Mouse (Mus musculus) kidney, postnatal 25 days (tissue): ENCODE data around the gene Med15.
A peak's percentile ranks its signal among the peaks of the same experiment; 100 is the strongest.
"Not testable (repeated sequence)": the region's sequence is repeated elsewhere in the genome, so short reads cannot be mapped to it uniquely, and the experiment has no call there.

Experiments
- DNase-seq, 2 experiments: peaks; one replicate each; pipeline ENCODE4 v3.0.0; 2021; ENCODE audit warnings: mixed read lengths in 2 of 2

Gene Med15

GRCm38 (mm10) chr16:17732841-17733340 lies at the start of gene Med15:
Gene Med15, minus strand, starts transcription at chr16:17732891.
- DNase-seq, result no peak

GRCm38 (mm10) chr16:17779692-17780091 lies 47.0 kb upstream of the Med15 start:
- DNase-seq, result no peak

GRCm38 (mm10) chr16:17778223-17778622 lies 45.5 kb upstream of the Med15 start:
- no peak for DNase-seq

DNA sequence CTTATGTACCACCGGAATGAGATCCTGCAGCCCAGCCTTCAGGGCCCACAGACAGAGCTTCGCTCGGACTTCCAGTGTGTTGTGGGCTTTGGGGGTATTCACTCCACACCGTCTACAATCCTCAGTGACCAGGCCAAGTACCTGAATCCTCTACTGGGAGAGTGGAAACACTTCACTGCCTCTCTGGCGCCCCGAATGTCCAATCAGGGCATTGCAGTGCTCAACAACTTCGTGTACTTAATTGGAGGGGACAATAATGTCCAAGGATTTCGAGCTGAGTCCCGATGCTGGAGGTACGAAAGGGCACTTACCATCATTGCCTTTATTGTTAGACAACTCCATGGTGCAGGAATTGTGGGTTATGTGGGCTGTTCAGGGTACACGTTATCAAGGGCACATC lies 44.1 kb upstream of the Med15 start:
- DNase-seq, result peak; percentile 51 to 71

GRCm38 (mm10) chr16:17771117-17771865 lies 38.6 kb upstream of the Med15 start:
- DNase-seq, result peak; percentile 12 to 51

GRCm38 (mm10) chr16:17768834-17769233 lies 36.1 kb upstream of the Med15 start:
- no peak for DNase-seq

DNA sequence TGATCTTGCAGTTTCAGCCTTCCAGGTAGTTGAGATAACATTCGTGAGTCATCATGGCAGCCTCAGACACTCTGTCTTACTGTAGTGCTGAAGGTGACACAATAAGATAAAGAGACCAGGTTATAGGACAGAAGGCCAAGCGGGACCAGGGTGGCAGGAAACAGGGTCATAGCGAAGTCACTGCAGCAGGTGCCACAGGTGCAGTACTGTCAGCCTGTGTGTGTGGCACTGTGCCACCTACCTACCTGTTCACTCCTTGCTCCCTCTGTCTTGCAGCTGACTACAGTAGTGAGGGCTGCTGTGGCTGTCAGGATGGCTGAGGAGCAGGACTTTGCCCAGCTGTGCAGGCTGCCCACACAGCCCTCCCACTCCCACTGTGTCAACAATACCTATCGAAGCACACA lies 31.4 kb upstream of the Med15 start:
- DNase-seq, result peak; percentile 16 to 48

DNA sequence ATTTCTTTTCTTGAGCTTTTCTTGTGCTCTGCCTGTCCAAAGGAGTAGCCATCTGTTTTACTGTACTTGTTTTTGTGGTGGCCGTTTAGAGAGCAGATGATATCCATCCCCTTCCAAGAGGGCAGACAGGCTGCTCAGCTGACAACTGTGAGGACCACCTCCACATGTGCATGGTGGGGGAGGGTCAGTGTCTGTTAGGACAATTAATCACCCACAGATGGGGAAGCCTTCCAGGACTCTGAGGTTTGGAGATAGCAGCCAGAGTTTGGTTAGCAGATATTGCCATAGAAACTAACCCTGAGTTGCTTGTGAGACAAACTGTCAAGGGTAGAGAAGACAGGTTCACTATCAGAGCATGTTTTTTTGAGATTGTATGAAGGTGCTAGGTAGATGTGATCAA lies 28.4 kb upstream of the Med15 start:
- no peak for DNase-seq

- peak; percentile 64 for DNase-seq
Measured at GRCm38 (mm10) chr16:17760657-17761056, 28.0 kb upstream of the Med15 start.

DNA sequence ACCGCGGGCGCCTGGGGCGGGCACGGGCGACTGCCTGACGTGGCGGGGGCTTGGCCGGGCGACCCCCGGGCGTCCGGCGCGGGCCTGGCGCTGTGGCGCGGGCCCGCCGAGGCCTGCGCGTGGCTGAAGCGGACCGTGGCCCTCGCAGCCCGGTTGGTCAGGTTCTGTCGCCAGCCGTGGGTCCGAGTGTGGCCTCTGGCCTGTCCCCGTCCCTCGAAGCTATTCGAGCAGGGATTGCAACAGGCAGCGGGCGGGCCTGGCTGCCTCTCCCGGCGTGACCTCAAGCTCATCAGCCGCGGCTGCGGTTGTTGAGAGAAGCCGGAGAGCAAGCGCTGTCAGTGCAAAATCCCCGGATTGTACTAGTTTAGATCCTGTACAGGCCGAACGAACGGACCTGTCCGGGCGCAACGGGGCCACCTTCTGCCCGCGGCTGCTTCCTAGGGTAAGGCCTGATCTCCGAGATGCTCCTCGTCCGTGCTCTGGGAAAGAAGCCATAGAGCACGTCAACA lies 27.2 kb upstream of the Med15 start:
- peak; percentile 54 to 72 for DNase-seq

GRCm38 (mm10) chr16:17759344-17759773 lies 26.7 kb upstream of the Med15 start, which contains the start of gene Klhl22:
Gene Klhl22, plus strand, starts transcription at chr16:17759618.
- peak; percentile 92 to 96 for DNase-seq

GRCm38 (mm10) chr16:17758902-17759301 lies 26.2 kb upstream of the Med15 start:
- DNase-seq, result peak; percentile 39 to 54

DNA sequence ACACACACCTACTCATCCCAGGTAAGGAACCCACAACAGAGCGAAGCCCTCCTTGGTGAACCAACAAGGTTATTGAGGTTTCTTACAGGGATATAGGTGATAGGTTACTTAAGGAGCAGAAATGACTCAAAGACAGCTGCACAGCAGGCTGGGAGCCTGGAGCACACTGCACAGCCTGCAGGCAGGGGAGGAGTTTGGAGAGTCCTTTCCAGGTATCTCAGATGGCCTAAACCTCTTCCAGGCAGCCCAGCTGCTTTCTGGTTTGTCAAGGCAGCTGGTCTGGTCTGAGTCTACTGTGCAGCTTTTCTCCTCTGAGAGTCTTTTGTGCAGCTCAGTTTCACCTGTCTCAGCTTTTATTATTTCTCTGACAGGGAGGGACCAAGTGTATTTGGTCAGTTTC lies 25.1 kb upstream of the Med15 start:
- DNase-seq, result no peak

DNA sequence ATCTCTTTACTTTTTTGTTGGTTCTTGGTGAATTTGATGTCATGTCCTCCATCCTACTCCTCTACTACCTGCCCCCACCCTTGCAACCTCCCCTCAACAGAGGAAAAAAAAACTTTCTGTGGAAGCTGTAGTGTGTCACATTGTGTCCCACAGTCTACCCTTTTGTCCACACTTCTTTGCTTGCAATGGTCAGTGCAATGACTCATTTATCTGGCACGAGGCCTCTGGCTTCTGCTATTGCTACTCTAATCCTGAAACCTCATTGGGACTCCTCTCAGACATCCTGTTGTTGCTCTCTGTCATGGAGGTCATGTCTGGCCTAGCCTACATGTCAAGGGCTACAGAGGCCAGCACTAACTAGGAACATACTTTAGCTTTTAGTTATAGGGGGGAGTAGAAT lies 21.0 kb upstream of the Med15 start:
- peak; percentile 28 to 42 for DNase-seq

DNA sequence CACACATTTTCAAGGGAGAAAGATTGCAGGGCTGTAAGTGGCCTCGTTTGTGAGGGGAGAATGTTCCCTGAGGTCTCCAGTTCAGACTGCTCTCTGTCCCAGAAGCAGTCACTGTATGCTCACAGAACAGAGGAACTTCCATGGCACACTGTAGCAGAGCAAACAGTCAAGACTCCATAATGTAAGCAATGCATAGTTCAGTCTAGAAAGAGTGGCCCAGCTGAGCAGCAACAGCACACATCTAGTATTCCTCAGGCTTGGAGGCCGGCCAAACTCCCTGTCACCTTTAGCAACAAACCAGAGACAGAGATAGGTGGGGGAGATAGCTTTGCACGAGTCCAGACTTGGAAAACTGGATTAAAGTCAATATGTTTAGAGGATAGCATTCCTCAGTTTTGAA lies 20.3 kb upstream of the Med15 start:
- peak; percentile 43 to 46 for DNase-seq

DNA sequence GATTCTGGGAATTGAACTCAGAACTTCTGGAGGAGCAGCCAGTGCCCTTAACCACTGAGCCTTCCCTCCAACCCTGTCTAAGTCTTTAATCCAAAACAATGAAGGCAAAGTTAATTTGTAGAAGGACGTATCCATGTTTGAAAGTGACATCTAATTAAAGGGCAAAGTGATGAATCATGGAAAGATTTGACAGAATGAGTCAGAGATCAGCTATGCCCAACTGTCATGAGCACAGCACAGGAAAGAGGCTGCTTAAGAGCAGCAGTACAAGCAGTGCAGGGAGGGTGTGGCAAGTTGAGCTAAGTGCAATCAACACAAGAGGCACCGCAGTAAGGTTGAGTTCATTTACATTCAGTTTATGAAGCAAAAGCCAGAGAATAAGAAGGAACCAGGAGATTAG lies 12.4 kb upstream of the Med15 start:
- DNase-seq, result no peak

DNA sequence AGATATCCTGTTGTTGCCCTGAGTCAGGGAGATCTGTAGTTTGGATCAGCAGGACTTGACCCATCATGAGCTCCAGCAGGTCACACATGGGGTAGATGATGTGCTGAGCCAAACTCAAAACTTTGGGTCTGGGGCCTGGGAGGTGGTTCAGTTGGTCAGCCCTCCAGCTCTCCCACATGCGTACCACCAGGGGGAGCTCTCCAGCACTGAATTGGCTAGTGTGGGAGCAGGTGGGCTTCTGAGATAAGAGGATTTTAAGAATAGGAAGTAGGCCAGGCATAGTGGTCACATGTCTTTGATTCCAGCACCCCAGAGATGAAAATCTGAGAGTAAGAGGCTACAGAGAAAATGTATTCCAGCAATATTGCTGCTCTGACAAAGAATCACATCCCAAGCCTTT lies 11.8 kb upstream of the Med15 start:
- peak in 1 of 2 experiments; percentile 49 for DNase-seq

DNA sequence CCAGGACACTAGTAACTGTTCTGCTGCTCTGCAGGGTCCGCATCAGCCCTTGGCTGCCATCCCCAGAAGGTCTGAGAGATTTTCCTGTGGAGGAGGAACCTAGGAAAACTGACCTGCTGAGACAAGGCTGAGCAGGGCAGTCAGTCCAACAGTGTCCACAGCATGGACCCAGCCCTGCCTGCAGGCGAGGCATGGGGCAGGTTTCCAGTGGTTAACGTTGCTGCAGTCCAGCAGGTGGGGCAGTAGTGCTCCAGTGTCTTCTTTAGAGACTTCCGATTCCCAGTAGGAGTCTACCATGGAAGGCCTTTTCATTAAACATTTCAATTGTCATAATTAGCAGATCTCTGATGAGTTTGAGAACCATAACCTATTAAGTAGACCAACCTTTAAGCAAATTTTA lies 10.6 kb upstream of the Med15 start:
- peak; percentile 55 to 67 for DNase-seq

- DNase-seq, result peak; percentile 20 to 37
Measured at GRCm38 (mm10) chr16:17742810-17743209, 10.1 kb upstream of the Med15 start.

DNA sequence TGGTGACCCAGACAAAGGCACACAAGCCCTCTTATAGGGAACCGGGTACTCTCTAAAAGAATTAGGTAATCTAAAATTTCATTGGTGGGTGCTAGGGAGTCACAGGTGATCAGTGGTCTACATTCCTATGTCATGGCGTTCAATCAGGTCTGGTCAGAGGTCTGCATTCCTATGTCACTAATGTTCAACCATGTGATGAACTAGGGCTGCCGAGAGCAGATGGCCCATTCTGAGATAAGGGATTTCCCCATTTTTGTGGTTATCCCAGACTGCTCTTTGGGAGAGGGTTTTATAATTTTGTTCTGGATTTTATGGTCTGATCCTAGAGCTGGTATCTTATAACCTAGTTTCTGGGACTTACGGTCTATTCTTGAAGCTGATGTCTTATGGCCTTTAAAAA lies 7.4 kb upstream of the Med15 start:
- DNase-seq, result no peak

GRCm38 (mm10) chr16:17736156-17736555 lies 3.5 kb upstream of the Med15 start:
- no peak for DNase-seq

DNA sequence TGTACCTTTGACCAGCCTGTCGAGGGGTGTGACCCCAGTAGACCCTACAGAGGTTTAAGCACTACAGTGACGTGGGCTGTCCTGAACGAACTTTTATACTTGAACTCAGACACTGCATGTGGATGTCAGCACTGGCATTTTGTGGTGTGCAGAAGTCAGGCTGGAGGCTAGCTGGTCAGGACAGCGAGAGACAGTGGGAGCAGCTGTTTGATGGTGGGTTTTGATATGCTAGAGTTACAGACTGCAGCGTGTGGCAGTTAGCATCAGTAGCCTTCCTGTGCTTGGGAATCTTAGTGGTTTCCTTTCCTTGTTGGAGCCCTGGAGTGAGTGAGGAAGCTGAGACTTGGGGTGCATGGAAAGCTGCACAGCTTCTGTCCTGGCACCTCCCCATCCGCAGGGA lies 2.2 kb upstream of the Med15 start:
- not testable (repeated sequence) for DNase-seq

DNA sequence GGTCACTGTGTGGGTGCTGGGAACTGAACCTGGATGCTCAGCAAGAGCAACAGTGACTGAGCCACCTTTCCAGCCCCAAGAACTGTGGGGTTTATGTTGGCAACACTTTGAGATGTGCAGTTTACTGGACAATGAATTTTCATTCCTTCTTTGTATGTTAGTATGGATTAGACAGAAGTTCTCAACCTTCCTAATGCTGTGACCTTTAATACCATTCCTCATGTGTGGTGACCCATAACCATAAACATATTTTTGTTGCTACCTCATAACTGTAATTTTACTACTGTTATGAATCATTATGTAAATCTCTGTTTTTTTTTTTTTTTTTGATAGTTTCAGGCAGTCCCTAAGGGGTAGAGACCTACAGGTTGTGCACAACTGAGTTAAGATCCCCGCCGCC lies 955 bp upstream of the Med15 start:
- no peak for DNase-seq

GRCm38 (mm10) chr16:17732431-17732830 lies 260 bp downstream of the Med15 start:
- no peak for DNase-seq
